Mouse (Mus musculus) liver, adult 2 months (tissue): ENCODE measurements around the gene Stxbp6. TPM values are rescaled to one million over a fixed set of nuclear protein-coding genes. Genes with fewer than 3 reads are reported as not detected.
A peak's percentile ranks its signal among the peaks of the same experiment; 100 is the strongest.

Source experiments
- DNase-seq: peaks from one replicate; pipeline ENCODE4 v3.0.0-alpha.2; 2011; ENCODE audit warnings: low read depth, low spot score; ENCODE audit errors: extremely low read depth
- H3K27ac ChIP-seq: fragments of 200-500 bp; replicated peaks from 2 replicates; pipeline ENCODE4 v1.5.1; 2012; ENCODE audit warnings: low read depth, mild to moderate bottlenecking, control low read depth, inconsistent platforms, low read length; ENCODE audit not compliant: insufficient read depth
- H3K27me3 ChIP-seq: fragments of 200-500 bp; 2 replicates; pipeline ENCODE4 v1.6.1; 2012; ENCODE audit warnings: mild to moderate bottlenecking, moderate library complexity, low read length, inconsistent platforms; ENCODE audit not compliant: control insufficient read depth, insufficient read depth
- H3K36me3 ChIP-seq: fragments of 200-500 bp; 2 replicates; pipeline ENCODE4 v1.6.1; 2012; ENCODE audit warnings: low read length, inconsistent platforms; ENCODE audit not compliant: control insufficient read depth, insufficient read depth
- H3K4me1 ChIP-seq: fragments of 200-500 bp; 2 replicates; pipeline ENCODE4 v1.6.1; 2011; ENCODE audit warnings: low read length; ENCODE audit not compliant: control insufficient read depth, insufficient read depth
- H3K4me3 ChIP-seq: fragments of 200-500 bp; 2 replicates; pipeline ENCODE4 v1.5.1; 2011; ENCODE audit warnings: low read depth, mild to moderate bottlenecking, control low read depth, low read length, moderate library complexity; ENCODE audit not compliant: insufficient read depth
- H3K79me2 ChIP-seq: fragments of 200-500 bp; 2 replicates; pipeline ENCODE4 v1.6.1; 2012; ENCODE audit warnings: inconsistent platforms, mild to moderate bottlenecking, low read length, moderate library complexity; ENCODE audit not compliant: control insufficient read depth, insufficient read depth
- H3K9ac ChIP-seq: fragments of 200-500 bp; 2 replicates; pipeline ENCODE4 v1.6.1; 2012; ENCODE audit warnings: low read depth, mild to moderate bottlenecking, control low read depth, inconsistent platforms, low read length
- CTCF ChIP-seq: fragments of 200-500 bp; IDR thresholded peaks from 2 replicates; pipeline ENCODE4 v1.5.1; 2011; ENCODE audit warnings: low read depth, low read length, control low read depth
- POLR2A ChIP-seq: fragments of 200-500 bp; IDR thresholded peaks from 2 replicates; pipeline ENCODE4 v1.6.1; 2011; ENCODE audit warnings: low read length, control low read depth; ENCODE audit not compliant: insufficient read depth; ENCODE audit errors: extremely low read depth
- WGBS: fragments of 180-500 bp; shearing (Covaris S2); methylation state at CpG from one replicate; pipeline ENCODE4 v1.1.7; 2018; 5-methylcytosine and 5-hydroxymethylcytosine counted together
- polyA plus RNA-seq: library from polyadenylated mRNA; depleted of rRNA; stranded (reverse); fragments of >200 nt; gene quantifications from 2 replicates; pipeline ENCODE4 v1.2.3, GENCODE M21; 2012
- total RNA-seq: library from RNA; depleted of rRNA; stranded (reverse); fragments of >200 nt; gene quantifications from 2 replicates; pipeline ENCODE4 v1.2.3, GENCODE M21; 2014

Stxbp6 gene
- total and polyA plus RNA-seq, 2 experiments: 4.6 to 8.5 TPM

DNA sequence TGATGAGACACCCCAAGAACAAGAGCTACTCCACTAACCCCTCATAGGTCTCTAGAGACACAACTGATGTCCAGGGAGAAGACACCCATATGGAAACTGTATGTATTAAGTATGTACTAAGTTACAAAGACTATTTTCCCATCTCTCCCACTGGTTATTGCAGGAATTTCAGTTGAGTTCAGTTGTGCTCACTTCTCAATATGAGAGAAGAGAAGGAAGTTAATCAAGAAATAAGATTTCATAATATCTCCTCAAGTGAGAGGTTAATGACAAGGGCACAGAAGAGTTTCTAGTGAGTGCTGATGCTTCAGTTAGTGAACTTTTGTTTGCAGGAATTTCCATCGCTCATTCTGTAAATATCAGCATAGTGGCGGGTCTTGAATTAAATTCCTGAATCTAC, 124.0 kb downstream of the Stxbp6 start:
- TF ChIP-seq POLR2A (no peak), CTCF (no peak)
- H3K9ac ChIP-seq: no peak overlapping the region
- H3K36me3 ChIP-seq: no peaks in the 10 kb centered on the region
- no peaks in the 10 kb centered on the region for H3K79me2 ChIP-seq
- no peaks in the 10 kb centered on the region for H3K27me3 ChIP-seq
- 90% methylated on average over 2 of the region's 2 CpGs for WGBS
- no peak overlapping the region for H3K4me3 ChIP-seq
- no peak overlapping the region for H3K27ac ChIP-seq
- peaks cover 7% of the 10 kb centered on the region; the same call in 1 of the 2 replicates for H3K4me1 ChIP-seq
- DNase-seq: no peak

DNA sequence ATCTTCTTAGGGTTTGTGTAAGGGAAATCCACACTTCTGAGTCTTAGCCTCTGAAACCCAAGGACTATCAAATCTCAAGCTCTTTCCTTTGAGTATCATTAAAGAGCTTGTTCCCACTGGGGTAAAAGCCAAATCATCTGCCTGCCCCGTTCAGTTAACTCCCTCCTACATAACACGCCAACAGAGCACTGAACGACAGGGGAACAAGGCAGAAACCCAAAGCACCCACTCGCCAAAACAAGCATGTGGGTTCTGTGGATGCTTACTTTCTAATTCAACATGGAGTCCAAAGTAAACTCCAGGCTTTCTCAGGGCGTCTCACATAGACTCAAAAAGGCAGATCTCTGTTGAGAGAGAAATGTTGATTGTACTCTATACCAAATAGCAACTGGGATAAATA, 126.7 kb downstream of the Stxbp6 start:
- Histone ChIP-seq H3K4me1 (peaks cover 7% of the 10 kb centered on the region; the same call in 1 of the 2 replicates), H3K36me3 (no peaks in the 10 kb centered on the region), H3K27me3 (no peaks in the 10 kb centered on the region), H3K9ac (no peak overlapping the region), H3K27ac (peak overlapping the region; percentile 8; the same call in 1 of the 2 replicates), H3K79me2 (no peaks in the 10 kb centered on the region; the same call in 1 of the 2 replicates), H3K4me3 (no peak overlapping the region)
- TF ChIP-seq CTCF: no peak
- TF ChIP-seq POLR2A: no peak
- DNase-seq: peak; percentile 71
- WGBS: 17% methylated on average over 5 of the region's 5 CpGs

DNA sequence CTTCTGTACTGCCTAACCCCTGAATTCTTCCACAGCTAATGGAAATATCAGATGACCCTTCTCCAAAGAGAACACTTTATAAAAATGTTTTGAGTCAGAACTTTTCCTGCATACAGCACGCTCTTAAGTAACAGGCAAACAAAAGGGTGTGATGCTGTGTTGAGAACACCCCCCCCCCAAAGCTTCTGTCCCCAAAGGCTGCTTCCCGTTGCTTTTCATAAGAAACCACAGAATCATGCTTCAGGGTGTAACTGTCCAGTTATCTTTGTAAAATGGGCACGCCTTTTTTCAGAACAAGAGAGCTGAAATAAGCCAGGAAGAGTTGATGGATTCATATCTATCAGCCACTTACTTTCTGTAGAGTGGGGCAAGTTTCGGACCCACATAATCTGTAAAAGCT, 134.2 kb downstream of the Stxbp6 start:
- 86% methylated on average over 4 of the region's 4 CpGs for WGBS
- H3K27ac ChIP-seq: no peak overlapping the region
- no peaks in the 10 kb centered on the region for H3K36me3 ChIP-seq
- H3K27me3 ChIP-seq: no peaks in the 10 kb centered on the region
- H3K4me3 ChIP-seq: no peak overlapping the region
- DNase-seq: no peak
- no peak overlapping the region for H3K9ac ChIP-seq
- H3K4me1 ChIP-seq: no peaks in the 10 kb centered on the region
- TF ChIP-seq POLR2A: no peak
- no peak for TF ChIP-seq CTCF
- H3K79me2 ChIP-seq: no peaks in the 10 kb centered on the region; the same call in 1 of the 2 replicates

DNA sequence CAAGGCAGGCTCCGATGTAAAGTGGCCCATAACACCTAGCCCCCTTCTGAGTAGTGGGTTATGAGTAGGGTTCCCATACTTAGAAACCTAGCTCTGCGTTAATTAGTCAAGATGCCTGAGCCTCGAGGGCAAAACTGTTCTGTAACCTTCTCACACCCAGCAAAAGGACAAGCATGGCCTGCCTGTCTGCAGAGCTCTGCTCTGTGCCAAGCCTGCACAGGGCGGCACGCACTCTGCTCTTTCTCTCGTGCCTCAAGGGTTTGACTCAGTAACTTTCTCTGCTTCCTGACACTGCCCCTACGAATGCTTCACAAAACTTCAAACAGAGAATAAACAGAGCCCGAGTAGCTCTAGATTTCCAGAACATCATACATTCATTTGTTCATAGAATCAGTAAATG, 135.4 kb downstream of the Stxbp6 start:
- Histone ChIP-seq H3K27ac (no peak overlapping the region), H3K79me2 (no peaks in the 10 kb centered on the region; the same call in 1 of the 2 replicates), H3K4me1 (no peaks in the 10 kb centered on the region), H3K27me3 (no peaks in the 10 kb centered on the region), H3K9ac (no peak overlapping the region), H3K4me3 (no peak overlapping the region), H3K36me3 (no peaks in the 10 kb centered on the region)
- no peak for DNase-seq
- 86% methylated on average over 8 of the region's 8 CpGs for WGBS
- TF ChIP-seq CTCF (no peak), POLR2A (no peak)

DNA sequence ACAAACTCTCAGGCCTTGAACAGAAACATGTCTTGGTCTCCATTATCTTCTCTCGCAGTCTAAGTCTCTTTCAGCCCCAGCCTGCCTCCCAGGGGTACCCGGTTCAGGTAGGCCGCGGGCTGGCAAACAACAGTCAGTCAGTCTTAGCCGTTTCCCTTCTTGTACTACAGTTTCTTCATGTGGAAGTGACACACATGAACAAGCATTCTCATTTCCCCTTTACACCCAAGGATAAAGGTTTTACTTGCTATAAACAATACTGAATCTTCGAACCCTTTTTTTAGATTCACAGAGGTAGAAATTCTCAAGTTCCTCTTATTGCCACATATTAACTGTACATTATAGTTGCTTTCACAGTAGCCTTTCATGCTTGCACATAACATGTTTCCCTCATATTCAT, 141.6 kb downstream of the Stxbp6 start:
- no peaks in the 10 kb centered on the region for H3K36me3 ChIP-seq
- no peaks in the 10 kb centered on the region for H3K79me2 ChIP-seq
- no peak overlapping the region for H3K4me3 ChIP-seq
- no peaks in the 10 kb centered on the region for H3K27me3 ChIP-seq
- H3K27ac ChIP-seq: no peak overlapping the region
- TF ChIP-seq CTCF (no peak), POLR2A (no peak)
- H3K4me1 ChIP-seq: peaks cover 2% of the 10 kb centered on the region
- no peak overlapping the region for H3K9ac ChIP-seq
- DNase-seq: no peak
- 91% methylated on average over 6 of the region's 6 CpGs for WGBS

DNA sequence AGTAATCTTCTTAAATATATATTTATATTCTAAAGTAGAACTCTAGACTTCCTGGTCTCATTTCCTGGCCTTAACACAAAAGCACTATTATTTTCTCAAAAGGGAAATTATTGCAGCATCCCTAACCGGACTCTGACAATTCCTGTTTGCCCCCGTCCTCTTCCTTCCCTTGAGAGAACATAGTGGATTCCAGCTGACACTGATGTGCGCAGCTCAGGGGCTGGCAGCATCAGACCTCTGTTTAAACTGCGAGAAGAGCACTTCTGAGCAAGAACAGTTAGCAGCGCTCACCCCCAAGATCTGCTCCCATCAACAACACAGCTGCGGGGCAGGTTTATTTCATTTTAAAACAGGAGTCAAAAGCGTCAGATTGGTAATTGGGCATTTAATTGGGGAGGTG, 142.8 kb downstream of the Stxbp6 start:
- Histone ChIP-seq H3K4me3 (no peak overlapping the region), H3K36me3 (no peaks in the 10 kb centered on the region), H3K4me1 (peaks cover 2% of the 10 kb centered on the region), H3K27ac (no peak overlapping the region), H3K79me2 (no peaks in the 10 kb centered on the region), H3K27me3 (no peaks in the 10 kb centered on the region), H3K9ac (no peak overlapping the region)
- TF ChIP-seq CTCF (no peak), POLR2A (no peak)
- no peak for DNase-seq
- WGBS: 81% methylated on average over 7 of the region's 7 CpGs
